Mouse (Mus musculus) forebrain, postnatal 0 days (tissue): ENCODE measurements around the gene Chrng. TPM values are rescaled to one million over a fixed set of nuclear protein-coding genes. Genes with fewer than 3 reads are reported as not detected.
A peak's percentile ranks its signal among the peaks of the same experiment; 100 is the strongest.

Experiments
- ATAC-seq: fragments of 200-750 bp; cut with Nextera tagmentation; 2 replicates; pipeline ENCODE4 v1.8.0; 2017; ENCODE audit warnings: mild to moderate bottlenecking, moderate library complexity
- DNase-seq: peaks from one replicate; pipeline ENCODE4 v3.0.0-alpha.2; 2015
- H3K27ac ChIP-seq: fragments of 300-500 bp; sonication (generic); 2 replicates; pipeline ENCODE4 v1.5.1; 2014; ENCODE audit warnings: low read depth, mild to moderate bottlenecking, antibody characterized with exemption, low read length, moderate library complexity, mixed read lengths
- H3K27me3 ChIP-seq: fragments of 300-500 bp; sonication (generic); 2 replicates; pipeline ENCODE4 v1.6.1; 2014; ENCODE audit warnings: mild to moderate bottlenecking, low read length, mixed read lengths; ENCODE audit not compliant: insufficient read depth
- H3K36me3 ChIP-seq: fragments of 300-500 bp; sonication (generic); 2 replicates; pipeline ENCODE4 v1.6.1; 2014; ENCODE audit warnings: mild to moderate bottlenecking, moderate library complexity; ENCODE audit not compliant: insufficient read depth
- H3K4me1 ChIP-seq: fragments of 300-500 bp; sonication (generic); 2 replicates; pipeline ENCODE4 v1.6.1; 2014; ENCODE audit warnings: antibody characterized with exemption; ENCODE audit not compliant: insufficient read depth
- H3K4me2 ChIP-seq: fragments of 300-500 bp; sonication (generic); 2 replicates; pipeline ENCODE4 v1.6.1; 2014; ENCODE audit warnings: low read depth, mild to moderate bottlenecking, moderate library complexity
- H3K4me3 ChIP-seq: fragments of 300-500 bp; sonication (generic); 2 replicates; pipeline ENCODE4 v1.5.1; 2014; ENCODE audit warnings: low read depth, low read length, mixed read lengths
- H3K9ac ChIP-seq: fragments of 300-500 bp; sonication (generic); 2 replicates; pipeline ENCODE4 v1.6.1; 2014; ENCODE audit warnings: mild to moderate bottlenecking
- H3K9me3 ChIP-seq: fragments of 300-500 bp; sonication (generic); 2 replicates; pipeline ENCODE4 v1.6.1; 2016; ENCODE audit warnings: low read length
- CTCF ChIP-seq: sonication (generic); IDR thresholded peaks from 2 replicates; pipeline ENCODE4 v1.5.1; 2016; ENCODE audit warnings: antibody characterized with exemption, control low read depth, low read depth
- WGBS: fragments of 180-500 bp; shearing (Covaris S2); extraction: QIAGEN DNeasy Blood & Tissue Kit; methylation state at CpG from one replicate; pipeline ENCODE4 v1.1.7; 2014; 5-methylcytosine and 5-hydroxymethylcytosine counted together
- polyA plus RNA-seq: library from polyadenylated mRNA; unstranded; fragments of >200 nt; fragmentation: Nextera tagmentation; extraction: Ambion mirVana; gene quantifications from 2 replicates; pipeline ENCODE4 v1.2.1, GENCODE M21; 2015
- total RNA-seq: library from RNA; depleted of rRNA; stranded (reverse); fragments of >200 nt; gene quantifications from 2 replicates; pipeline ENCODE4 v1.2.3, GENCODE M21; 2014

Gene Chrng
- total and polyA plus RNA-seq, 2 experiments from 2014 or later: not detected

- H3K9me3 ChIP-seq: no peaks in the 10 kb centered on the region
- DNase-seq (no peak), ATAC-seq (no peak)
- WGBS: 82% methylated on average over 12 of the region's 12 CpGs
- no peaks in the 10 kb centered on the region for H3K27me3 ChIP-seq
- no peak for TF ChIP-seq CTCF
- H3K4me1 ChIP-seq: no peaks in the 10 kb centered on the region
- H3K27ac ChIP-seq: no peak overlapping the region
- no peak overlapping the region for H3K4me2 ChIP-seq
- no peaks in the 10 kb centered on the region for H3K36me3 ChIP-seq
- no peak overlapping the region for H3K9ac ChIP-seq
- H3K4me3 ChIP-seq: no peak overlapping the region
Measured at GRCm38 (mm10) chr1:87198119-87199065, 6.1 kb upstream of the Chrng start.

- ATAC-seq (no peak), DNase-seq (no peak)
- H3K4me3 ChIP-seq: no peak overlapping the region
- H3K4me1 ChIP-seq: no peaks in the 10 kb centered on the region
- no peak for TF ChIP-seq CTCF
- no peaks in the 10 kb centered on the region for H3K27me3 ChIP-seq
- H3K4me2 ChIP-seq: no peak overlapping the region
- no peaks in the 10 kb centered on the region for H3K9me3 ChIP-seq
- no peaks in the 10 kb centered on the region for H3K36me3 ChIP-seq
- H3K27ac ChIP-seq: no peak overlapping the region
- H3K9ac ChIP-seq: no peak overlapping the region
- WGBS: 45% methylated on average over 2 of the region's 2 CpGs
Measured at GRCm38 (mm10) chr1:87200811-87201210, 3.6 kb upstream of the Chrng start.

GRCm38 (mm10) chr1:87201848-87202247 lies 2.6 kb upstream of the Chrng start:
- TF ChIP-seq CTCF: no peak
- no peak overlapping the region for H3K4me2 ChIP-seq

GRCm38 (mm10) chr1:87203779-87204178 lies 678 bp upstream of the Chrng start:
- no peak overlapping the region for H3K4me2 ChIP-seq
- 79% methylated on average over 5 of the region's 5 CpGs for WGBS
- H3K4me3 ChIP-seq: no peak overlapping the region
- no peaks in the 10 kb centered on the region for H3K36me3 ChIP-seq
- no peaks in the 10 kb centered on the region for H3K9me3 ChIP-seq
- H3K9ac ChIP-seq: no peak overlapping the region
- H3K27ac ChIP-seq: no peak overlapping the region
- no peaks in the 10 kb centered on the region for H3K27me3 ChIP-seq
- DNase-seq (no peak), ATAC-seq (no peak)
- no peaks in the 10 kb centered on the region for H3K4me1 ChIP-seq
- no peak for TF ChIP-seq CTCF

More at GRCm38 (mm10) chr1:87201848-87202247, 2.6 kb upstream of the Chrng start:
- Histone ChIP-seq H3K4me1 (no peaks in the 10 kb centered on the region), H3K36me3 (no peaks in the 10 kb centered on the region), H3K27ac (no peak overlapping the region), H3K9ac (no peak overlapping the region), H3K27me3 (no peaks in the 10 kb centered on the region), H3K4me3 (no peak overlapping the region), H3K9me3 (no peaks in the 10 kb centered on the region)
- no peak for ATAC-seq
- no peak for DNase-seq
- WGBS: 30% methylated on average over 1 of the region's 1 CpGs

- Histone ChIP-seq H3K27ac (no peak overlapping the region), H3K9me3 (no peaks in the 10 kb centered on the region), H3K9ac (no peak overlapping the region), H3K27me3 (no peaks in the 10 kb centered on the region), H3K4me3 (no peak overlapping the region), H3K4me2 (no peak overlapping the region), H3K4me1 (no peaks in the 10 kb centered on the region), H3K36me3 (no peaks in the 10 kb centered on the region)
- no peak for DNase-seq
- 76% methylated on average over 6 of the region's 6 CpGs for WGBS
- no peak for ATAC-seq
- TF ChIP-seq CTCF: no peak
Measured at GRCm38 (mm10) chr1:87205038-87205437, 581 bp downstream of the Chrng start.

- ATAC-seq (no peak), DNase-seq (no peak)
- Histone ChIP-seq H3K27me3 (no peaks in the 10 kb centered on the region), H3K9me3 (no peaks in the 10 kb centered on the region), H3K4me3 (no peak overlapping the region), H3K4me2 (no peak overlapping the region), H3K27ac (no peak overlapping the region), H3K9ac (no peak overlapping the region), H3K4me1 (no peaks in the 10 kb centered on the region), H3K36me3 (no peaks in the 10 kb centered on the region)
- WGBS: 56% methylated on average over 3 of the region's 3 CpGs
- no peak for TF ChIP-seq CTCF
Measured at GRCm38 (mm10) chr1:87205502-87205901, 1.0 kb downstream of the Chrng start.

GRCm38 (mm10) chr1:87206339-87206738 lies 1.9 kb downstream of the Chrng start:
- DNase-seq (no peak), ATAC-seq (no peak)
- WGBS: 21% methylated on average over 17 of the region's 17 CpGs
- Histone ChIP-seq H3K9ac (no peak overlapping the region), H3K27me3 (no peaks in the 10 kb centered on the region), H3K4me3 (no peak overlapping the region), H3K4me1 (no peaks in the 10 kb centered on the region), H3K36me3 (no peaks in the 10 kb centered on the region), H3K4me2 (no peak overlapping the region), H3K27ac (no peak overlapping the region), H3K9me3 (no peaks in the 10 kb centered on the region)
- TF ChIP-seq CTCF: 0 out of 2 replicates have a peak, but pooled peaks have one; percentile 24
